Mouse (Mus musculus): Measurements from ENCODE around the gene Wdr91. TPM values are rescaled to one million over a fixed set of nuclear protein-coding genes. Genes with fewer than 3 reads are reported as not detected.

Gene Wdr91
- total RNA-seq, 2 experiments from 2014 or later: 18.3 to 20.7 TPM

- intact Hi-C loops (cut with DNase I): no loop called here
- no peak for DNase-seq
These were observed 23.4 kb downstream of the Wdr91 start for GRCm38 (mm10) chr6:34887131-34887850.

DNA sequence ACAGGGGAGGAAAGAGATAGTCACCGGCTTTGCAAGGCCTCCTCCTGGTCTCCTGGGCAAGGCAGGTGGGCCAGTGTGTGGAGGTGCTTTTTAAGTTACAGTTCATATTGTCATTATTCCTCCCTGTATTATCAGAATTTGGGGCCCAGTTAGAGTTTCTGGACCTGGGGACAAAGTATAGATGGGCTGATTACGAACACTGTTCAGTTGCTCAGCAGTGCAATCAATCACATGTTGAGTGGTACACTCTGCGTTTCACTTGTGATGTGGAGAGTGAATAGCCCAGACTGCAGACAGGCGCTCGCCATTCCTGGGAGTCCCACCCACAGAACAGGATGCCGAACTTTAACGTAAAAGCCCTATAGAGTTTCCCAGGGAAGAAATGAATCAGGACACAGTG is 26.0 kb downstream of the Wdr91 start:
- DNase-seq: no peak
- intact Hi-C loops (cut with DNase I): no loop called here

DNA sequence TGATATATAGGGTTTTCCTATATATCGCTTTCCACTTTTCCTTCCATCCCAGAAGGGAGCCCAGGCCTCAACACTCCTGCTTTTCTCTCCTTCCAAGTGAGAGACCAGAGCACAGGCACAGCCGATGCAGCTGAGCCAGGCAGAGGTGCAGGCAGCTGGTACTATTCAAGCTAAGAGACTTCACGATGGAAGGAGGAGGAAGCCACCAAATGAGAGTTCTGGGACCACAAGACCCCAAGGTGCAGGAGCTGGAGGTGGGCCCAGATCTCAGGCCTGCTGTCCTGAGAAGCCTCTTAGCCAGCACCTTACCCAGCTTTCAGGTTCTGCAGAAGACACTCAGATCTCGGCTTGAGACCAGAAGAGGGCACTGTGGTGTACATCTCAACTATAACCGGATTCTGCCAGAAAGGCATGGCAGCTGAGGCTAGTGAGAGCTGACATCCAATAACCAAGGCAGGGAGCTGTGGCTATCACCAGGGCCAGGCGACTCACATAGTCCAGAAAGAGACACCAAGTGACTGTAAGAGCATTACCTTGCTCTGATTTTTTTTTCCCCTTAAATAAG is 30.7 kb downstream of the Wdr91 start:
- DNase-seq: no peak

GRCm38 (mm10) chr6:34879101-34879740 is 31.5 kb downstream of the Wdr91 start:
- DNase-seq: no peak
- intact Hi-C loops (cut with DNase I): loop anchor here (2.0 to 5.0 kb wide), 3 partner anchors 48 to 367 kb away; partner anchors contain the start of gene Cald1

More for the DNA sequence above, 30.7 kb downstream of the Wdr91 start:
- intact Hi-C loops (cut with DNase I): loop anchor here (2.0 to 5.0 kb wide), 3 partner anchors 47 to 368 kb away; partner anchors contain the start of gene Cald1

DNA sequence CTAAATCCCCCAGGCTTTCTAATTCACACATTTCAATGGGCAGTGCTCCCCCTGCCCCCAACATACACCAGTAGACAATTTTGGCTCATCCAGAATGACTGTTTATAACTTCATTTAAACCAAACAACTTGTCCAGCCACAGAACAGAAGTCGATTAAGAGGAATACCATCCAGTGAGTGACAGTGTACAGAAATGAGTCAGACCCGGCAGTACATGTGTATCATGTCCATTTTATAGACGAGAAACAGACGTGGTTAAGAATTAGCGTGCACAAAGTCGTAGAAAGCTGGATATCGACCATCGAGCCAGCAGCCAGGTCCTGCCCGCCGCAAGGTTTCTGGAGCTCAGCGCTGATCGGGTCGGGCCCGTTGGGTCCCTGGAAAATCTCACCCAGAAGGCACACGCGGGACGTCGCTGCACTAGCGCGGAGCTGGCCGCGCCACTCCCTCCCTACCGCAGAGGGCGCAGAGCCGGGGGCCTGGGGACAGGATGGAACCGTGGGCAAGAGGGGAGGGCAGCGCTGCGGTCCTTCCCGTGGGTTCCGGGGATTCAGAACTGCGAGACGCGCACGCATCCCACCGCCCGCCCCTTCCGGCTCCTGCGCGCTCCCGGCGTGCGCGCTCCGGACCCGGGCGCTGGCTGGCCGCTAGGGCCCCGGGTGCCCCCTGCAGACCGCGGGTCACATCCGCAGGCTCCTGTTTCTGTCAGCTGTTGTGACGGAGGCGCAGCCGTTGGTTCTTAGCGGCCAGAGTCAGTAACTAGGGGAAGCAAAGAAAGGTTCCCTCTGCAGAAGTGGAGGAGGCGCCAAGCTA is 33.0 kb downstream of the Wdr91 start, which contains the start of gene Cyren:
TSS of gene Cyren (minus strand) at position 552 of the 813 bp plus-strand sequence.
- intact Hi-C loops (cut with DNase I): loop anchor here (1.0 to 5.0 kb wide), 5 partner anchors 12 to 365 kb away; partner anchors contain the start of genes Agbl3 and Cald1
- peak; percentile 96 for DNase-seq

DNA sequence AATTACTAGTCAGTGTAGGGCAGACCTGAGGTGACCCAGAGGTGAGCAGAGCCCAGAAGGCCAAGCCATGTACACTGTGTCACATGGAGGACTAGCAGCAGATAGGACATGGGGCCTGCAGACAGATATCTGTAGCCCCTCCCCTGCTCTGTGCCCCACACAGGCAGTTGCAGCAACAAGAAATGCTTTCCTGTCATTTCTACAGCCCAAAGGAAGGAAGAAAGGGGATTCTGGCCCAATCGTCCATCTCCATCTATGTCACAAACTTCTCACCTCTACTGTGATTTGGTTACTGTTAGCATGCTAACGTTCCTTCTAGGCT is 33.9 kb downstream of the Wdr91 start:
- DNase-seq: no peak

DNA sequence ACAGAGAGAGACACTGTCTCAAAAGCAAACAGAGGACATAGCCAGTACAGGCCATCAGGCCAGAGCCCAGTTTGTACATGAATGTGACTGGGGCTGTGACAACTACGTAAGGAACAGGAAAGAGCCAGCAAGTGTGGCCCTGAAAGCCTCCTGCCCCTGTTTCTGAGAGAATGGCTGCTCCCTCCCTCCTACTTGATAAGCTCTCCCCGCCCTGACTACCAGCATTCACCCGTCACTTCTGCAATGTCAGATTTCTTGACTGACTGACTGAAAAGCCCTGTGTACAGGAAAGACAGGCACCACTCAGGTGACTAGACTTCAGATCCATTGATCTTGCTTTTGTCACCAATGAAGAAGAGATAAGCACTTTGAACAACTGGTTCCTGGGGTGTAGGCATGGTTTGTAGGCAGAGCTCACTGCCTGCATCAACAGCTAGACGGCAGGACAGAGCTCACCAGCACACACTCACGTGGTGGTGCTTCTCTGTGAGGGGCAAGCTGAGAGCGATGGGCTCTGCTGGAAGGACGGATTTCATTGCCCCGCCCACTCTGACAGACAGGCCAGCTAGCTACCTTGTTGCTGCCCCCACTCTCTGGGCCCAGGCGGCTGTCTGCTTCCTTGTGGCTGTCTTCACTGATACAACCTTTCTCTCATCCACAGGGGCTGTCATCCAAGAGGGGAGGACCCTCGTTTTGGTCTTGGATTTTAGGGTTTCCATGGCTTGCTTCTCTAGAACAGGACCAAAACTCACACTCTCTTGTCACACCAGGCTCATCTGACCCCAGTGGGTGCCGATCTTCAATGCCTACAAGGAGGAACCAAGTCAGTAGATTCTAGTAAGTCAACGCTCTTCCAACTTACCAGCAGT is 34.5 kb downstream of the Wdr91 start:
- no peak for DNase-seq
- intact Hi-C loops (cut with DNase I): loop anchor here (5.0 kb wide), 2 partner anchors 279 to 364 kb away; partner anchors contain the start of gene Cald1

More for the DNA sequence above, 33.9 kb downstream of the Wdr91 start:
- intact Hi-C loops (cut with DNase I): loop anchor here (1.0 to 5.0 kb wide), 3 partner anchors 11 to 364 kb away; partner anchors contain the start of gene Cald1

- no peak for DNase-seq
- intact Hi-C loops (cut with DNase I): loop anchor here (5.0 kb wide), 2 partner anchors 278 to 363 kb away; partner anchors contain the start of gene Cald1
These were observed 35.4 kb downstream of the Wdr91 start for GRCm38 (mm10) chr6:34875268-34875761.

DNA sequence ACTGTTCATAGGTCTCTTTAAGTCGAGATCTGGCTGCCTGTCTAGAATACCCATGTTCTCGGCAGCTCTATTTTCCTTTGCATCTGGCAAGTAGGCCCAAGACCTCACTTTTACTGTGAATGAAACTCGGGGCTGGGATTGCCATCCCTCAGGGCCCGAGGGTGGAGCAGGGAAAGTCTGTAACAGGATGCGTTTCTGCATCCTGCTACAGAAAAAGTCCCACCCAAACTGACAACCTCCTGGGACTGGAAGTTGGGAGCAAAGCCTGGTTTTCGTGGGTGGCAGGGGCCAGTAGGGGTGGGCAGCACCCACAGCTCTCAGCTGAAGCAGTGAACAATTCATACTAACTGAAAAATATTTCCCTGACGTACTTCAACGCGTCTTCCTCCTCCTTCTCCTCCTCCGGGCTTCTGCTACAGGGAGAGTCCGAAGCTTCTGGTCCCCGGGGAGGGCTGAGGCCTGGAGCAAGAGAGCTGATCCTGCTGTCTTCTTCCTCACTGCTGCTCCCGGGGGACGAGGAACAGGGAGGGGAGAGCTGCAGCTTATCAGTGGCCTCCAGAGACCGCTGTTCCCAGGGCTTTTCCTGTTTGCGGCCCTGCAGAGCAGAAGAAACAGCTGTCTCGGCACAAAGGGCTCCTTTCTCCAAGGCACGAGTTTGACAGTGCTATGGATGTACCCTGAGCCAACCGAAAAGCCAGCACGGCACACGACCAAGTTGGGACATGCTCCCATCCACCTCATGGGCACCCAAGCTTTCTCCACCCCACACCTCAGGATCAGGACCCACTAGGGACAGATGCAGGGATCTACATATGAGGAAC is 36.4 kb downstream of the Wdr91 start:
- peak; percentile 82 to 85 for DNase-seq
- intact Hi-C loops (cut with DNase I): no loop called here

DNA sequence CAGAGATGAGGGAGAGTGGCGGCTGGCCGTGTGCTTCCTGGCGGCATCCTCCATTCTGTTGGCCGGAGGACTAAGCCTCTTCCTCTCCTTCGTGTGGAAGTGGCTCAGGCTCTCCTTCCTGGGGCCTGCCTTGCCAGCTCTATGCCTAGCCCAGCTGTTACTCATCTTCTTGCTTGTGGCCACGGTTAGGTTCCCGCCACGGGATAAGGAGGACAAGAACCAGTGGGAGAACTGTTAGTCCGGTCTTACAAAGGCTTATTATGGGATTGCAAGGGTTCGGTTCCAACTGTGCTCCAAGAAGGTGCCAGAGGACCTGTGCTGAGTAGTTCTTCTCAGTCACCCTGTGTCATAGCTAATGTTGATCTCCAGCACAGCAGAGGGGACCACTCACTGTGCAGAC is 37.8 kb downstream of the Wdr91 start:
- no peak for DNase-seq
- intact Hi-C loops (cut with DNase I): no loop called here

DNA sequence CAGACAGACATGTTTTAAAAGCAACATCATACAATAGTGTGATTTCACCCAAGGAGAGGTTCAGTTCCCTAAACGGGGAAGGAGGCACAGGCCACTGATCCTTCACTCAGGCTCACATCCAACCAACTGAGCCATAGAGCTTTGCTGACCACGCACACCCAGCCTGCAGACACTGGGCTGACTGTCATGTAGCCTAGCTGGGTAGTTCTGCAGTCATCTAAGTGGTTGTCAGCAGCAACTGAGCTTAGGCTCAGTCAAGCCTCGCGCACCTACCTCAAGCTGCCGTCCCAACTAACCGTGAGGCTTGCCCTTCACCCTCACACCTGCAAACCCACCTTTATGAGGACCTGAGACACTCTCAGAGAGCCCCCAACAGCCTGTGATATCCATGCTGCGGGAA is 38.7 kb downstream of the Wdr91 start:
- no peak for DNase-seq
- intact Hi-C loops (cut with DNase I): no loop called here

DNA sequence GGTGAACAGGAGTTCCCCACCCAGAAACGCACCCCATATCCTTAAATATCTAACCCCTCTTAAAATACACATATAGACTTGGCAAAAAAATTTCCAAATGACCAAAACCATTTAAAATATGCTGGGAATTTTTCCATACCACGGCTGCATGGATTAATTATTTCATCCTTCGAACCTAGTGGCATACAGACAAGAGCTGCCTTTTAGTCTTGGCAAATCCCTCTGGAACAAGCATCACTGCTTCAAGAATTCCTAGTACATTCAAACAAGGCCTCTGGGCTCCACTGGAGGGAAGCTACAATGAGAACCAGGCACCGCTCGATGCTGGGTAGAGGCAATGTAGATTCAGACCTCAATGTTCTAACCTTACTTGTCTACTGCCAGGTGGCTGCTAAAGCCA is 40.0 kb downstream of the Wdr91 start:
- DNase-seq: no peak
- intact Hi-C loops (cut with DNase I): no loop called here

GRCm38 (mm10) chr6:34870136-34870535 is 40.5 kb downstream of the Wdr91 start:
- no peak for DNase-seq

GRCm38 (mm10) chr6:34869225-34869915 is 41.3 kb downstream of the Wdr91 start:
- no peak for DNase-seq
- intact Hi-C loops (cut with DNase I): no loop called here

More at GRCm38 (mm10) chr6:34870136-34870535, 40.5 kb downstream of the Wdr91 start:
- intact Hi-C loops (cut with DNase I): no loop called here

DNA sequence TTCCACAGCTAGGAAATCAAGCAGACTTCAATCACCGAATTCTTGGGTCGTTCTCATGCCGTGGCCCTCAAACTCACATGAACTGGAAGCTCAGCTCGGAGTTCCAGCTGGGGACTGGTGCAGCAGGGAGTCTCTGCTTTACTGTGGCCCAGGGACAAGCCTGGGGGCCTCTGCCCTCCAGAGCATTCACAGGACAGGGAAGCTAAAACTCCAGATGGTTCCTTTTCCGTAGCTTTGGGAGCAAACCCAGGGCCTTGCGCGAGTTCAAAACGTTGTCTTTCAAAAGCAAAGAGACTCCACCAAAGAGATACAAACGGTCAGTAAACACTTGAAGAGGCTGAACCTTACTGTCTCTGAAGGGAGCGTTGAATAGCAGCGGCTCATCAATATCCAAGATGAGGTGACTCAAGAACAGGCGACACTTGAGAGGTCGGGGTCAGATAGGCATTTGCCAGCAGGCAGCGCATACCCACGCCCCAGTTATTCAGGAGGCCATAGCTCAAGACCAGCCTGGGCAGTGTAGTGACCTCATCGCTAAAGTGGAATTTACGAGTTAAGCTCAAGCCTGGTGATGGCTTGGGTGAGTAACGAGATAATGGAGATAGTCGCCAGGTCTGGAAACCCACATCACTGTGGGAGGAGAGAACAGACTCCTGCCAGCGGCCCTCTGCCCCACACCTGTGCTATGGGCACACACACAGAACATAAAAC is 42.0 kb downstream of the Wdr91 start:
- DNase-seq: no peak
- intact Hi-C loops (cut with DNase I): no loop called here

DNA sequence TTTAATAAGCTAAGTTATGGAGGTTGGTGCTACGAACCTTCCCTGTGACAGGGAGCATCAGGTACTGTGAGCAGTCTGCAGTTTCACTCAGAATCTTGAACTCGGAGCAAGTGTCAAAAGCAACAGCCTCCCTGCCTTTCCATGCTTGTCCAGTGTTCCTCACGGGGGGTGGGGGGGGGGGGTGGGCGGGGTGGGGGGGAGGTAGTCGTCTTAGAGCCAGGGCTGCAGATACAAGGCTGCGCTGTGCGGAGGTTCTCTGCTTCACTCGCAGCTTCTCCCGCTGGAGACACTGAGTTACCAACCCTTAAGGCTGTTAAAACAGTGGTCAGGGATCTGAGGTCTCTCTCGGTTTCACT is 42.7 kb downstream of the Wdr91 start:
- no peak for DNase-seq
- intact Hi-C loops (cut with DNase I): no loop called here

- no peak for DNase-seq
- intact Hi-C loops (cut with DNase I): no loop called here
These were observed 43.2 kb downstream of the Wdr91 start for GRCm38 (mm10) chr6:34867301-34867994.

All from heart, postnatal 10 days (tissue).